Comparison of ENCODE assay signal across 8 mouse cellular contexts in genomic region chr11:20541995-20542637, GRCm38 (mm10). TPM values are rescaled to one million over a fixed set of nuclear protein-coding genes. Genes with fewer than 3 reads are reported as not detected.
DNase-seq lines count a peak whose midpoint lies in the region; ATAC-seq and TF ChIP-seq lines count a peak whose summit lies in the region.

No protein-coding gene starts in this region.

- H3K27ac ChIP-seq in MEL (ENCODE audit: control insufficient read depth, low read depth, low read length): peak overlapping the region; percentile 68
- H3K27ac ChIP-seq in hindbrain, embryonic 11.5 days (ENCODE audit: low read depth, low read length): peak overlapping the region; percentile 96; the same call in 1 of the 2 replicates
- H3K27ac ChIP-seq in midbrain, embryonic 13.5 days: peak overlapping the region; percentile 95; the same call in 1 of the 2 replicates

- no peak for TF ChIP-seq RAD21 in MEL (IDR thresholded peaks at IDR 0.05; ENCODE audit: low read depth, low read length)

- H3K9ac ChIP-seq in MEL (ENCODE audit: control insufficient read depth, low read depth, low read length, poor library complexity, severe bottlenecking): peak overlapping the region; percentile 82
- H3K9ac ChIP-seq in hindbrain, embryonic 11.5 days (ENCODE audit: low read depth, low read length): peak overlapping the region; percentile 32
- peak overlapping the region; percentile 72 for H3K9ac ChIP-seq in midbrain, embryonic 13.5 days (replicated peaks)

- no peaks in the 10 kb centered on the region for H3K27me3 ChIP-seq in MEL (ENCODE audit: control insufficient read depth in 1 of 2, insufficient read depth in 2 of 2, low read length in 2 of 2)
- H3K27me3 ChIP-seq in hindbrain, embryonic 11.5 days (ENCODE audit: control insufficient read depth, insufficient read depth, low read length): no peaks in the 10 kb centered on the region
- peaks cover 4% of the 10 kb centered on the region; the same call in 1 of the 2 replicates for H3K27me3 ChIP-seq in midbrain, embryonic 13.5 days

- peak; percentile 53 to 63; a peak in 2 of 4 replicates for TF ChIP-seq POLR2A in MEL (IDR thresholded peaks at IDR 0.05; ENCODE audit: control insufficient read depth in 1 of 2, insufficient read depth in 1 of 2, low read depth in 1 of 2, low read length in 2 of 2, poor library complexity in 1 of 2)

- peaks cover 0 to 17% of the 10 kb centered on the region in 2 experiments; a peak in 2 of 4 replicates for H3K36me3 ChIP-seq in MEL (ENCODE audit: control insufficient read depth in 1 of 2, insufficient read depth in 2 of 2, low read length in 2 of 2)
- no peaks in the 10 kb centered on the region for H3K36me3 ChIP-seq in hindbrain, embryonic 11.5 days (ENCODE audit: control insufficient read depth, insufficient read depth, low read length)
- 0 out of 2 replicates have a peak, but pooled peaks cover 5% of the 10 kb centered on the region for H3K36me3 ChIP-seq in midbrain, embryonic 13.5 days

- H3K79me2 ChIP-seq in MEL (ENCODE audit: control insufficient read depth, insufficient read depth, low read length, poor library complexity): peaks cover 6% of the 10 kb centered on the region; the same call in 1 of the 2 replicates

- peak; percentile 48 to 66 for DNase-seq in layer of hippocampus, postnatal 25 days (ENCODE audit: extremely low spot score in 1 of 2, low spot score in 1 of 2)
- no peak for DNase-seq in layer of hippocampus, postnatal 36 days
- peak; percentile 88 for DNase-seq in MEL (ENCODE audit: low read depth, low spot score)
- DNase-seq in c-Kit-positive CD71-positive TER-119-positive erythroid progenitor cells, embryonic 14.5 days (ENCODE audit: low spot score): peak; percentile 42
- peak; percentile 73 for DNase-seq in hindbrain, embryonic 11.5 days (ENCODE audit: low spot score)

- TF ChIP-seq EP300 in MEL (IDR thresholded peaks at IDR 0.05; ENCODE audit: low read depth in 1 of 2, low read length in 2 of 2): peak; percentile 21 to 32; a peak in 2 of 4 replicates

- peak overlapping the region; percentile 90 to 94 for H3K4me3 ChIP-seq in MEL (ENCODE audit: control insufficient read depth in 1 of 2, insufficient read depth in 1 of 2, low read depth in 2 of 2, low read length in 2 of 2)
- peak overlapping the region; percentile 86 for H3K4me3 ChIP-seq in hindbrain, embryonic 11.5 days (ENCODE audit: low read depth, low read length)
- H3K4me3 ChIP-seq in midbrain, embryonic 13.5 days (replicated peaks): peak overlapping the region; percentile 78

- H3K4me1 ChIP-seq in MEL (ENCODE audit: control insufficient read depth in 1 of 2, insufficient read depth in 2 of 2, low read length in 2 of 2): peaks cover 9 to 22% of the 10 kb centered on the region in 2 experiments
- H3K4me1 ChIP-seq in hindbrain, embryonic 11.5 days (replicated peaks; ENCODE audit: control insufficient read depth, insufficient read depth, low read length): no peaks in the 10 kb centered on the region; the same call in 1 of the 2 replicates
- H3K4me1 ChIP-seq in midbrain, embryonic 13.5 days (replicated peaks): peaks cover 24% of the 10 kb centered on the region

- WGBS in hindbrain, embryonic 11.5 days: 2% methylated on average over 29 of the region's 29 CpGs
- under 1% methylated on average over 24 of the region's 29 CpGs for WGBS in midbrain, embryonic 13.5 days

- H3K9me3 ChIP-seq in MEL (replicated peaks; ENCODE audit: insufficient read depth, low read length): no peaks in the 10 kb centered on the region
- H3K9me3 ChIP-seq in hindbrain, embryonic 11.5 days (ENCODE audit: control insufficient read depth, low read length): no peaks in the 10 kb centered on the region
- H3K9me3 ChIP-seq in midbrain, embryonic 13.5 days: no peaks in the 10 kb centered on the region

- H3K4me2 ChIP-seq in hindbrain, embryonic 11.5 days (replicated peaks; ENCODE audit: low read depth, low read length): peak overlapping the region; percentile 80
- H3K4me2 ChIP-seq in midbrain, embryonic 13.5 days (replicated peaks): peak overlapping the region; percentile 80

- TF ChIP-seq CTCF in MEL (IDR thresholded peaks at IDR 0.05 in 2 of 3, conservative IDR thresholded peaks at IDR 0.05 in 1 of 3; ENCODE audit: control insufficient read depth in 1 of 3, insufficient read depth in 1 of 3, low read depth in 2 of 3, low read length in 3 of 3, poor library complexity in 1 of 3, severe bottlenecking in 1 of 3): no peak

- ATAC-seq in hindbrain, embryonic 11.5 days (ENCODE audit: low FRiP score): peak; percentile 3
- peak; percentile 0; the same call in 1 of the 2 replicates for ATAC-seq in midbrain, embryonic 13.5 days
- no peak for ATAC-seq in monocyte, adult 5-6 weeks (replicated peaks; ENCODE audit: insufficient number of reproducible peaks, low FRiP score, low TSS enrichment, poor library complexity, severe bottlenecking)
- ATAC-seq in inflammation-experienced regulatory T-cells, adult 6 months: no peak

TF ChIP-seq in MEL, 35 proteins besides CTCF, POLR2A, EP300 and RAD21:
- TF ChIP-seq ZMIZ1 (IDR thresholded peaks at IDR 0.05; ENCODE audit: low read depth, low read length): no peak
- TF ChIP-seq RCOR1 (IDR thresholded peaks at IDR 0.05; ENCODE audit: low read depth, low read length): no peak
- peak; percentile 74 for TF ChIP-seq NELFE (IDR thresholded peaks at IDR 0.05; ENCODE audit: low read depth, low read length)
- TF ChIP-seq SIN3A (IDR thresholded peaks at IDR 0.05; ENCODE audit: low read length): peak; percentile 89
- TF ChIP-seq ETS1 (IDR thresholded peaks at IDR 0.05; ENCODE audit: low read depth, low read length): no peak
- TF ChIP-seq MXI1 (IDR thresholded peaks at IDR 0.05; ENCODE audit: low read depth, low read length): peak; percentile 95
- TF ChIP-seq MYC (IDR thresholded peaks at IDR 0.05; ENCODE audit: low read depth, low read length): peak; percentile 89
- no peak for TF ChIP-seq CHD1 (IDR thresholded peaks at IDR 0.05; ENCODE audit: low read depth, low read length)
- no peak for TF ChIP-seq USF2 (IDR thresholded peaks at IDR 0.05; ENCODE audit: borderline replicate concordance in 1 of 2, insufficient read depth in 1 of 2, low read depth in 1 of 2, low read length in 2 of 2)
- 0 out of 2 replicates have a peak, but pooled peaks have one; percentile 10 for TF ChIP-seq KAT2A (conservative IDR thresholded peaks at IDR 0.05; ENCODE audit: low read depth, low read length)
- no peak for TF ChIP-seq HCFC1 (IDR thresholded peaks at IDR 0.05; ENCODE audit: low read depth, low read length)
- TF ChIP-seq POLR2AphosphoS2 (IDR thresholded peaks at IDR 0.05; ENCODE audit: low read length): no peak
- TF ChIP-seq BHLHE40 (IDR thresholded peaks at IDR 0.05; ENCODE audit: borderline replicate concordance, low read depth, low read length): peak; percentile 80
- TF ChIP-seq SMC3 (IDR thresholded peaks at IDR 0.05; ENCODE audit: low read depth, low read length): peak; percentile 9; the same call in 1 of the 2 replicates
- TF ChIP-seq USF1 (IDR thresholded peaks at IDR 0.05; ENCODE audit: low read depth, low read length): peak; percentile 74
- no peak for TF ChIP-seq MEF2A (IDR thresholded peaks at IDR 0.05; ENCODE audit: extremely low read depth, insufficient replicate concordance, low read depth, low read length, poor library complexity, severe bottlenecking)
- TF ChIP-seq GABPA (IDR thresholded peaks at IDR 0.05; ENCODE audit: low read depth, low read length): no peak
- peak; percentile 40; the same call in 1 of the 2 replicates for TF ChIP-seq TCF12 (IDR thresholded peaks at IDR 0.05; ENCODE audit: low read depth, low read length)
- TF ChIP-seq POLR2AphosphoS5 (IDR thresholded peaks at IDR 0.05; ENCODE audit: borderline replicate concordance, low read depth, low read length): no peak
- TF ChIP-seq NRF1 (IDR thresholded peaks at IDR 0.05; ENCODE audit: insufficient read depth, low read depth, low read length, poor library complexity, severe bottlenecking): no peak
- 0 out of 2 replicates have a peak, but pooled peaks have one; percentile 12 for TF ChIP-seq MYB (IDR thresholded peaks at IDR 0.05; ENCODE audit: low read depth, low read length)
- TF ChIP-seq MAZ (IDR thresholded peaks at IDR 0.05; ENCODE audit: low read depth, low read length): no peak
- no peak for TF ChIP-seq E2F4 (IDR thresholded peaks at IDR 0.05; ENCODE audit: borderline replicate concordance, low read depth, low read length)
- TF ChIP-seq UBTF (IDR thresholded peaks at IDR 0.05; ENCODE audit: borderline replicate concordance, insufficient read depth, low read depth, low read length): no peak
- TF ChIP-seq GATA1 (IDR thresholded peaks at IDR 0.05; ENCODE audit: low read depth, low read length): no peak
- no peak for TF ChIP-seq MAFK (IDR thresholded peaks at IDR 0.05; ENCODE audit: borderline replicate concordance, low read depth, low read length)
- TF ChIP-seq JUND (IDR thresholded peaks at IDR 0.05; ENCODE audit: low read depth, low read length): no peak
- 0 out of 2 replicates have a peak, but pooled peaks have one; percentile 31 for TF ChIP-seq TBP (IDR thresholded peaks at IDR 0.05; ENCODE audit: low read depth, low read length)
- peak; percentile 93 for TF ChIP-seq MAX (IDR thresholded peaks at IDR 0.05; ENCODE audit: low read length)

RNA-seq across cellular contexts. Expression of gene Sertad2, which starts 0.9 kb away (rescaled TPM):
- total RNA-seq in layer of hippocampus, postnatal 25 days (2021): 10 to 100 TPM; 19.0 to 25.1 TPM
- 10 to 100 TPM; 21.3 to 22.2 TPM for total RNA-seq in layer of hippocampus, postnatal 36 days (2021)
- total RNA-seq in MEL (2012; rRNA removed): 7.0 TPM in 2 replicates
- polyA plus RNA-seq in MEL (2012; ENCODE audit: insufficient read depth in 1 of 2, insufficient read length in 2 of 2, low read depth in 1 of 2, low replicate concordance in 2 of 2, missing spikeins in 1 of 2): 10 to 100 TPM in 1 of 2 experiments, not detected in 1; 11.5 TPM
- 23.6 and 24.4 TPM in 2 replicates for polyA plus RNA-seq in hindbrain, embryonic 11.5 days (2014; fragmentation: Nextera tagmentation; extraction: Ambion mirVana)
- 29.8 and 32.0 TPM in 2 replicates for polyA plus RNA-seq in midbrain, embryonic 13.5 days (2015; fragmentation: Nextera tagmentation; extraction: Ambion mirVana)
- total RNA-seq in monocyte, adult 5-6 weeks (2017): 23.4 to 29.4 TPM (median 24.9 TPM) in 3 replicates
- polyA plus RNA-seq in inflammation-experienced regulatory T-cells, adult 6 months (2017; shearing (Covaris generic)): 10 to 100 TPM in 2 of 3 experiments, 1 to 10 TPM in 1; 9.5 to 17.8 (median 16.8) TPM

Comparison
In these comparisons a context has a peak if more than half of its experiments do, and no peak if none do; other contexts are left out.
1. DNase-seq: peak in layer of hippocampus, postnatal 25 days (2 of 2), MEL (single experiment), c-Kit-positive CD71-positive TER-119-positive erythroid progenitor cells, embryonic 14.5 days (single experiment) and hindbrain, embryonic 11.5 days (single experiment); none in layer of hippocampus, postnatal 36 days (0 of 2).
2. H3K9ac ChIP-seq: peak in every context shown above with its lines; median percentile 82 in MEL; 72 in midbrain, embryonic 13.5 days; 32 in hindbrain, embryonic 11.5 days.
3. ATAC-seq: peak in hindbrain, embryonic 11.5 days (single experiment) and midbrain, embryonic 13.5 days (single experiment); none in monocyte, adult 5-6 weeks (single experiment) and inflammation-experienced regulatory T-cells, adult 6 months (single experiment).
4. Peak in every context shown above with its lines, with median percentiles within 50 percentile points of each other: H3K27ac ChIP-seq and H3K4me3 ChIP-seq.